Mouse (Mus musculus): Measurements from ENCODE around the gene Ide.

Gene Ide

DNA sequence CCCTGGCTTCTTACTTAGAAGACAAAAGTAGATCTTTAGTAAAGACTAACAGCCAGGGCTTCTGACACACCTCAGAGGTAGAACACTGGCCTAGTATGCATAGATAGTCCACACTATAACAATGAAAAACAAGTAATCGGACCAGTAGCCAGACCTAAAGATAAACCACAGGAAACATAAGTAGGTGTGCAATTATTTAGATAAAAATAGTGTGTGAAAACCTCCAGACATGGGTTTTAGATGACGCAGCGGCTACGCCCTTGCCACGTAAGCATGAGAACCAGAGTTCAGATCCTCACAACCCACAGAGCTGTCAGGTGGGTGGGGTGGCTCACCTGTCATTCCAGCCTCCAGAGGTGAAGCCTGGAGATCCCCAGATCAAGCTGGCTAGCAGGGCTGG is 4.3 kb downstream of the Ide start:
- no peak for DNase-seq (ENCODE audit: low spot score in 2 of 2)

- no peak for DNase-seq (ENCODE audit: low spot score in 2 of 2)
Measured at GRCm38 (mm10) chr19:37332726-37333125, 4.9 kb downstream of the Ide start.

- DNase-seq (ENCODE audit: low spot score in 2 of 2), result no peak
Measured at GRCm38 (mm10) chr19:37327216-37327615, 10.4 kb downstream of the Ide start.

DNA sequence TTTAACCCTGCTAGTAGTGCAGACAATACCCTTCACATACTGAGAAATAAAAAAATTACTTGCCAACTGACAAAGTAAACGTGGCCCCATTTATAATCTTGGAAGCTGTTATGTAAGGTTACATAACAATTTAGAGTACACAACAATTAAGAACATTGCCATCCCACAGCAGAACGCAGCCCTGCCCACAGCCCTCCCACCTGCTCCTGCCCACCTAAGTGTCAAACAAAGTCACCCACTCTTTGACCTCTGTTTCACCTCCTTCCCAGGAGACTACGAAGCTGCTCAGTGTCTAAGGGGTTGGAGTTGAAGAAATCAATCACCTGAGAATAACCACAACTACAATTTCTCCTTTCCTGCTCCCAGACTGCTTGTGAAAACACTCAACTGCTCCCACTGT is 14.1 kb downstream of the Ide start:
- DNase-seq (ENCODE audit: low spot score in 2 of 2), result no peak

GRCm38 (mm10) chr19:37320802-37321619 is 16.6 kb downstream of the Ide start:
- DNase-seq (ENCODE audit: low spot score in 2 of 2), result no peak

GRCm38 (mm10) chr19:37317359-37317758 is 20.3 kb downstream of the Ide start:
- no peak for DNase-seq (ENCODE audit: low spot score in 2 of 2)

- no peak for DNase-seq (ENCODE audit: low spot score in 2 of 2)
Measured at GRCm38 (mm10) chr19:37315091-37315490, 22.6 kb downstream of the Ide start.

DNA sequence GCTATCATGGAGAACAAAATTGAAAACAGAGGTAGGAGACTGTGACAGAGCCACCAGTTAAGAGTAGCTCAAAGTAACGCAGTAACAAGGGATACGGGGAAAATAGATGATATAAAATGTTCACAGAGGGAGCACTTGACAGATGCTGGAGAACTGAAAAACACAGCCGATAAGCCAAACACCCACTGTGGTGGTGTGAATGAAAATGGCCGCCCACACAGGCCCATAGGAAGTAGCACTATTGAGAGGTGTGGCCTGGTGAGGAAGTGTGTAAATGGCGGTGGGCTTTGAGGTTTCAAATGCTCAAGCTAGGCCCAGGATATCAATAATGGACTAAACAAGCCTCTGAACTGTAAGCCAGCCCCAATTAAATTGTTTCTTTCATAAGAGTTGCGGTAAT is 26.2 kb downstream of the Ide start:
- no peak for DNase-seq (ENCODE audit: low spot score in 2 of 2)

DNA sequence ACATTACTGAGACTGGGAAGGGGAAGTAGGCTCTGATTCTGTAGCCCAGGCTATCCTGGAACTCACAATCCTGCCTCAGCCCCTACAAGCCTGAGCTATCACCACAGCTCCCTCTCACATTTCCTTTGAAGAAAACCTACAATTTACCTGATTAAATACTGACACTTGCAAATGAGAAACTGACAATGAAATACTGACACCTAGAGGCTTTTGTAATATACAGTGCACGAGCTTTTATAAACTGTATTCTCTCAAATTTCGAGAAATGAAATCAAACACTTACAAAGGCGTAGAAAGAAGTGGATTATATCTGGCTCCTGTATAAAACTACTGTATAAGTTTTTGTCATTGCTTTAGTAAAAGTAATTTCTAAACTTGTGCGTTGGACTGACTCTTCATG is 27.5 kb downstream of the Ide start:
- no peak for DNase-seq (ENCODE audit: low spot score in 2 of 2)

GRCm38 (mm10) chr19:37308941-37309340 is 28.7 kb downstream of the Ide start:
- no peak for DNase-seq (ENCODE audit: low spot score in 2 of 2)

DNA sequence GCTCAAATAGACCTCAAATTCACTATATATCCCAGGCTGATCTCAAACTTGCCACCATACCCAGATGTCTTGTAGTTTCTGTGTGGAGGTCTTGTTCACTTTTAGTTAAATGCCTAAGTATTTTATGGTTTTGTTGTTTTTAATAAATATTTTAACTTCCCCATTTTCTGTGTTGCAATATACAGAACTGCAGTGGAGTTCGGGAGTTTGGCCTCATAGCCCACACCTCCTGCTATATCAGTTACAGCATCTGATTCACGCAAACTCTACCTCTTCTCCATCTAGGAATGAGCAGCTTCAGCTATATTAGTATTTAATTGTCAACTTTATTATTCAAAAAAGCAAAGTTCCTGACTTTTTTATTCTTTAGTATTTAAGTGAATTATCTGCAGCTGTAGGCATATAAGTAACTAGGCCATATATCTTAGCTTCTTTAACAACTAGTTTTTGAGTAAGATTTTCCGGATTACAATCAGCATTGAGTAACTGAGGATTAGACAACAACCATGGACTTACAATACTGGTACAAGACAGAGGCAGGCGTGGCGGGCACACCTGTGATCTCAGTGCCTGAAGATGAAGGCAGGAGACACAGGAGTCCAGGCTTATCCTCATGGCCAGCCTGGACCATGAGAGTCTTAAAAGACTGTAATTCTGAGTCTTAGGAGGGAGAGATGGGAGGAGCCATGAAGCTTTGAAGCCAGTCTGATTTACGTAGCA is 29.7 kb downstream of the Ide start:
- no peak for DNase-seq (ENCODE audit: low spot score in 2 of 2)

DNA sequence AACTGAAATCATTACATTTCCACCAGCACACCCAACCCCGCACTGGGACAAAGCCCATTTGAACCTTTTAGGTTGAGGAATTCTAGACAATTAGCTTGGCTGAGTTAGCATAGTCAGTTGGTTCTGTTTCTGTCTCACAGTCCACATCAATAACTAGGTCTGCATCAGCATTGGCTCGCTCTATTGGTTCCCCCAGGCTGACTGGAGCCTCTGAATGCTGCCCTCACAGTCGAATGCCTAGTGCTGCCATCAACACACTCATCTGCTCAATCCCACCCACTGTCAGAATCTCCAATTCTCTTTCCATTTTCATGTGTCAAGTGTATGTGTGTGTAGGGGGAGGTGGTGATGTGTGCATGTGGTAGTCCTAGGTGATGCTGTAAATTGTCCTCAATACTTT is 31.5 kb downstream of the Ide start:
- no peak for DNase-seq (ENCODE audit: low spot score in 2 of 2)

- no peak for DNase-seq (ENCODE audit: low spot score in 2 of 2)
Measured at GRCm38 (mm10) chr19:37304866-37305265, 32.8 kb downstream of the Ide start.

- no peak for DNase-seq (ENCODE audit: low spot score in 2 of 2)
Measured at GRCm38 (mm10) chr19:37304006-37304405, 33.6 kb downstream of the Ide start.

- DNase-seq (ENCODE audit: low spot score in 2 of 2), result no peak
Measured at GRCm38 (mm10) chr19:37301733-37302132, 35.9 kb downstream of the Ide start.

- DNase-seq (ENCODE audit: low spot score in 2 of 2), result no peak
Measured at GRCm38 (mm10) chr19:37291676-37292075, 46.0 kb downstream of the Ide start.

GRCm38 (mm10) chr19:37290906-37291305 is 46.7 kb downstream of the Ide start:
- DNase-seq (ENCODE audit: low spot score in 2 of 2), result no peak

DNA sequence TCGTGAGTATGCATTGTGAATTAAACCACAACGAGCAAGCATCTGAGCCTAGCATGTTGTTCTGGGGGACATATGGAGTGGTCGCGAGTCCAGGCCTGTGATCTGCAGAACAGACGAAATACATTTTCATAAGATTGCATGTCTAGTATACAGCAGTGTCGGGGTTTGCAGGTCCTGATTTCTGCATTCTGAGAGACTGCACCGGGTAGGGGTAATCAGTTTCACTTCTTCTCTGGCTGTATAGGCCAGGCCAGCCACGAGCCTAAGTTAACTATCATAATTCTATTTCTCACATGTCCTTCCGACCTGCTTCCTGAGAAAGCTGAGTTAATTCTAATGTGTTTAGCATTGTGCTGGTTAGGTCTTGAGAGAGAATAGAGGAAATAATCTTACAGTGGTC is 52.9 kb downstream of the Ide start:
- no peak for DNase-seq (ENCODE audit: low spot score in 2 of 2)

DNA sequence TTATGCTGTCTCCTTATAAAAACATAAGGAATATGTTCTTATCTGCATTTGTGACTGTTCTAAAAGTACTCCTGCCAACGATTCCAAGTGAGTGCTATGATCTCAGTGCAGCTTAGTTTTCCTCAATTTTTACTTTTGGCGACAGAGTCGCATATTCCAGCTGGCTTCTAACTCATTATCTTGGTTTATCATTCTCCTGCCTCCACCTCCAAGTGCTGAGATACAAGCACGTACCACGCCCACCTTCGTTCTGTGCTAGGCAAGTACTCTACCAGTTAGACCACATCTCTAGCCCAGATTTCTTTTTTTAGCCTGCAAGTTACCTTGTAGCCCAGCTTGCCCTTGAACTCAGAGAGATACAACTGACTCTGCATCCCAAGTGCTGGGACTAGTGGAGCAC is 54.5 kb downstream of the Ide start:
- no peak for DNase-seq (ENCODE audit: low spot score in 2 of 2)

GRCm38 (mm10) chr19:37281710-37282109 is 55.9 kb downstream of the Ide start:
- DNase-seq (ENCODE audit: low spot score in 2 of 2), result no peak

GRCm38 (mm10) chr19:37279194-37279593 is 58.5 kb downstream of the Ide start:
- DNase-seq (ENCODE audit: low spot score in 2 of 2), result no peak

DNA sequence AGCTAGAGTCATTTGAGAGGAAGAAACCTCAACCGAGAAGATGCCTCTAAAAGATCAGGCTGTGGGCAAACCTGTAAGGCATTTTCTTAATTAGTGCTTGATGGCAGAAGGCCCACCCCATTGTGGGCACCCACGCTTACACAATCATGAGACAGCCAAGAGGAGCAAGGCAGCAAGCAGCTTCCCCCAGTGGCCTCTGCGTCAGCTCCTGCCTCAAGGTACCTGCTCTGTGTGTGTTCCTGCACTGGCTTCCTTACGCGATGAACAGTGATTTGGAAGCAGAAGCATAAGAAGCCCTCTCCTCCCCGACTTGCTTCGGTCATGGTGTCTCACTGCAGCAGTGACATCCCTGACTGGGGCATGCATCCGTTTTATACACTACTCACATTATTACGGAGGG is 62.1 kb downstream of the Ide start:
- DNase-seq (ENCODE audit: low spot score in 2 of 2), result no peak

DNA sequence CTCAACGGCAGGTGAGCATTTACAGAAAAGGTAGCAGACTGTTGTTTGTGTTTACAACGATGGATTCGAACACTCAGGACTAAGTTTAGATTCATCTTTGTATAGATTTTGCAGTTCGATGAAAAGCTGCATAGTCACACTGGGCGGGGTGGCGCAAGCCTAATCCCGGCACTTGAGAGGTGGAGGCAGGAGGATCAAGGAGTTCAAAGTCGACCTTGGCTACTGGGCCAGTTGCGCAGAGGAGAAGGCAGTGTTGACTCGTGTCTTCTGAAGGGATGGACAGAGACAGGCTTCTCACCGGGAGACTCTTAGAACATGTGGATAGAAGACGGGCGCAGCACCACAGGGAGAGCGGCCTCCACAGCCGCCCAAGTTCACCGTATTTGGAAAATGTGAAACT is 68.5 kb downstream of the Ide start:
- no peak for DNase-seq (ENCODE audit: low spot score in 2 of 2)
